Mouse (Mus musculus) neural tube, embryonic 10.5 days (tissue): ENCODE measurements around the gene Asb4.
"Not testable (repeated sequence)": the region's sequence is repeated elsewhere in the genome, so short reads cannot be mapped to it uniquely, and the experiment has no call there.

Source experiments
- DNase-seq: peaks from one replicate; pipeline ENCODE4 v3.0.0-alpha.2; 2017; ENCODE audit warnings: low spot score; ENCODE audit errors: extremely low spot score

The Asb4 gene

GRCm38 (mm10) chr6:5383336-5384177, at the start of gene Asb4:
Gene Asb4 (plus strand): TSS chr6:5383386.
- peak; percentile 75 for DNase-seq

DNA sequence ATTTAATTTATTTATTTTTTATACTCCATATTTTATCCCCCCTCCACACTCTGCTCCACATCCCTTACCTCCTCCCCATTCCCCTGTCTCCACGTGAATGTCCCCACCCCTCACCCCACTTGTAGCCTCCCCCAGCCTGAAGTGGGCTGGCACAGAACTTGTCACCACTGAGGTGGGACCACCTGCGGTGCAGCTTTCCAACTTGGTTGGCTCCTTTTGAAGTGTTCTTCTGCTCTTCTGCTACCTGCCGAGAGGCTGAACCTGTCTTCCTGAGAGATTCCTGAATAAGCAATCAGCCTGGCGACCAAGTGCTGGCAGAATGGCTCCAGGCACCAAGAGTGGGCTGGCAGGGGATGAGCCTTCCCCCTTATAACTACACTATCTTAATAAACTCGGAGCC, 49.2 kb upstream of the Asb4 start:
- no peak for DNase-seq

- DNase-seq = not testable (repeated sequence)
Observed at GRCm38 (mm10) chr6:5336016-5336415, 47.2 kb upstream of the Asb4 start.

GRCm38 (mm10) chr6:5338781-5339180, 44.4 kb upstream of the Asb4 start:
- not testable (repeated sequence) for DNase-seq

- DNase-seq = not testable (repeated sequence)
Observed at GRCm38 (mm10) chr6:5339283-5339682, 43.9 kb upstream of the Asb4 start.

DNA sequence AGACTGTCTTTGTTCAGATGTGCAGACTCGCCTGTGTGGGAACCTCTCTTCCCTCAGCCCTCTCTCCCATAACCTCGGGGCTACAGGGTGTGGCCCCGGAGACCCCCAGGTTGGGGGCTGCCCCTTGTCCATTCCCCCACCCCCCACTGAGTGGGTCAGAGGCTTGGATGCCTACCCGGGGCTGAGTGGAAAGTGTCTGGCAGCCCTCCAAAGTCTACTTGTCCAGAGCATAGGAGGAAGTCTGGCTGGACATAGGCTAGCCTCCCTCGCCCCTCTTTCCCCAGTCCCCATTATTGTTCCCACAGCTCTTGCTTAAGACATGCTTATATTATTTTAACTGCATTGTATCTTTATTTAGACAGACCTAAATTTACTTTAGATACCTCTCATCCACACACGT, 38.9 kb upstream of the Asb4 start:
- DNase-seq = no peak

- DNase-seq = no peak
Observed at GRCm38 (mm10) chr6:5357873-5358272, 25.3 kb upstream of the Asb4 start.

DNA sequence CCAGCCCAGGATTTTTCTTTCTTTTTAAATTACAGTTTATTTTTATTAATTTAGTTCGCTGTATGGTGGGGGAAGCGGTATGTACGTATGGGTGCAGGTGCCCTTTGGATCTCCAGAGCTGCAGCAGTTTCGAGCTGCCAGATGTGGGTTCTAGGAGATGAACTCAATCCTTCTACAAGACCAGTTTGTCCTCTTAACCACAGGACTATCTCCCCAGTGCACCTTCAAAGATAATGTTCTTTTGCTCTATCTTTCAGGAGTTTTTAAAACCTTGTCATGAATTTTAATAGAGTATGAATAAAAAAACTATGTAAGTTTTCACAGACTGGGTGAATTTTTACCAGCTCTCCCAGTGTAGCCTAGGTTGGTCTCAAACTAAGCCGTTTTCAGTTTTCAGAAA, 22.8 kb upstream of the Asb4 start:
- DNase-seq = no peak

DNA sequence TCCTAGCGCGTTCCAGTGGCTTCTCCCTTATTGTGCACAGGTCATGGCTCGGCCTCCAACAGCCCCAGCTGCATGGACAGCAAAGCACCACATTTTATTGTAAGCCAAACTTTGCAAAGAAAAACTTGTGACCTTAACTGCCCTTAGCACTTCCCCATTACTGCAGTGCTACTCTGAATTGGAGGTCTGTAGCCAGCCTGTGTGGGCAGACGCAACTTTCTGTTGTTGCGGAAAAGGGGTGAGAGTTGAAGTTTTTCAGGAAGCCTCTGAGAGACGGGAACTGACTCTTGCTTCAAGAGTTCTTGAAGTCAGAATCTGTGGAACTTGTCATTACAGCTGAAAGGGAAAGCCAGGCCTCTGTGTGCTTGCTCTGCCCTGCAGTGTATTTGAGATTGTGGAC, 21.2 kb upstream of the Asb4 start:
- DNase-seq = no peak

DNA sequence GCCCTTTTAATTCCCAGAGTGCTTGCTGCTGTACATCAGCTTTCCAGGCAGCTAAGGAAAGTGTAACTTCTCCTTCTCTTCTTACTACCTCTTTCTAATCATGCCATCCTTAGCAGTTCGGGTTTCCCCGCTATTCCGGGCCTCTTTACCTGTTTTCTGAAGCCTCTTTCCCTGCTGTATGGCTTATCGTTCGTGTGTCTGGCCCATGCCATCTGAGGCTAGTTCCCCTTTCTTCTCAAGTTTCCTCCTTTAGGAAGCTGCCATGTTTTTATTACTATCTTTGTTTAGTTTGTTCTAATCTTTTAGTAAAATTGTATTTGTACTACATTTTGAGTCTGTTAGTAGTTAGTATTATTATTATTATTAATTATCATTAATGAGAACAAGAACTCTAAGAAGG, 17.3 kb upstream of the Asb4 start:
- no peak for DNase-seq

GRCm38 (mm10) chr6:5376884-5377283, 6.3 kb upstream of the Asb4 start:
- DNase-seq = no peak

- no peak for DNase-seq
Observed at GRCm38 (mm10) chr6:5379048-5379447, 4.1 kb upstream of the Asb4 start.

DNA sequence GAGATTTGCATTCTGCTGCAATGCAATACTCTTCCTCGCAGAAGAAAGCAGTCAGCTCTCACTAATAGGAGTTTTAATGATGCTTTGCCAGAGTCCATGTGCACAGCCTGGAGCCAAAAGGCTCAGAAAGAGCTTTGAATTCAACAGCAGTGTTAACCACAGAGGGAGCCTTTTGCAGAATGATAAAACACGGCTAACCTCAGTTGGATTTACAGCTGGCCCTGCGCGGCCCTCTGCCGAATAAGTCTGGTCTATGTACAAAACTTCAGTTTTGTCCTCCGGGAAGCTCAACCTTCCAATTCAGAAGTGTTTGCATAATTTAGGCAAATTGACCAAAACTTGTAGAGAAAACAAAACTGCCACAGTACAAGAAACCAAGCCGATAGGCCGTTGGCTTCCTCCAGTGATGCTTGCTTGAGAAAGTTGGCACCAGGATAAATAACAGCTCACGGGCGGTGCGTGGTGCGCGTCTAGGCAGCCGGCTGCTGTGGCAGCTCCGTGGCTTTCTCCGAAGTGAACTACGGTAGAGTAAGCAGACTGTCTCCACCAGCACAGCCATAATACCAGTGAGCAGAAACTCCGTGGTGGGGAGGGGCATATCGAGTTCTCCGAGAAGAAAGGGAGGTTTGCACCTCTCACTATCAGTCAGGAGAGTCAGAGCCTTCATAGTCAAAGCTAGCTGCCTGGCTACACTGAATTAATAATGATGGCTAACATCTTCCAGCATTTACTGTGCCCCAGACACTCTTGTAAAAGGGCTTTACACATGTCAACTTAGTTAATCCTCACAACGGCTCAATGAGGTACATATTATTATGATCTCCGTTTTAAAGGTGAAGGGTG, 3.2 kb upstream of the Asb4 start:
- peak; percentile 51 for DNase-seq

- DNase-seq = peak; percentile 64
Observed at GRCm38 (mm10) chr6:5380624-5381252, 2.4 kb upstream of the Asb4 start.

DNA sequence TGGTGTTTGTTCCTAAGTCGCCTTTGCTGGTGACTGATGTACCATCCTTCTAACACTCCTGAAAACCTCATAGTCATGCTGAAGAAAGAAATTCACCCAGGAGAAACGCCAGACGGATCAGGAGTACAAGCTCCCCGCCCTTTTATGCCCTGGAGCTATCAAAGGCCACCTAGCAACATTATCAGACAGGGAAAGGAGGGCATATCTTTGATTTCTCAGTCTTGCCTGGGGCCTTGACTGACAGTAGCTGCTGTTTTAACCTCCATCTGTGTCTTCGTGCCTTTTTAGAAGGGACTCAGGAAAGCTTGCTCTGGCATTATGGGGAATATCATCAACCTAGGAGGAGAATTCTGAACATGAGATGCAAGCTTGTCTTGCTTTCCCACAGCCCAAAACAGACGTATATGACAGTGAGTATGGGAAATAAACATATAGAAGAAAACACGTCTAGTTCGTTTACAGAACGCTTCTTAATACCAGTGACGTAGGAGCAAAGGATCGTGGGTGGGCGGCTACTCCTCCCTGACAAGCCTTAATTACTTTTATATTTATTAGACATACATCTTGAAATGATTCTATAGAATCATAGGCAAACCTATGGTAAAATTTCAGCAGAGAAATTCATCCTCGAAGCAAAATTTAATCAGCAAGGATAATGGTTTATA, 1.1 kb upstream of the Asb4 start:
- DNase-seq = peak; percentile 27

GRCm38 (mm10) chr6:5382583-5383215, 487 bp upstream of the Asb4 start:
- DNase-seq = peak; percentile 86

GRCm38 (mm10) chr6:5384178-5384490, 948 bp downstream of the Asb4 start:
- DNase-seq = peak; percentile 76

DNA sequence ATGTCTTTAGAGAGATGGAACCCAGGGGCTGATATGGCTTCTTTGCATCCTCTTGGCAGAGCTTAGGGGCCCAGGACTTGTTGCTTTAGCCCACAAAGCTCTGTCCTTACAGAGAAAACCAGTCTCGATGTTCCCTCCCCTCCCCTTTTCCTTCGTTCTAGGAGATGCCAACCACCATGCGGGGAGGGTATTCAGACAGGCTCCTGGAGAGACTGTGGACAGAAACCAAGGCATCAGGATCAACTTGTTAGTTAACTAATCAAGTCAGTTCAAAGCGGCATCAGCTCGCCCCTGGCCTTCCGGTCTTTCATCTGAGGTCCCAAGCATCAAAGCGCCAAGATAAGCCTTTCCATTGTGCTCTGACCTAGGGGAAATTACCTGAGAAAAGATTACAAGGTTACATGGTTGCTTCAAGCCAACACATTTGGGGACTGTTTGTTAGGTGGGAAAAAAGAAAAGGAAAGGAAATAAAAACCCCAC, 2.0 kb downstream of the Asb4 start:
- no peak for DNase-seq

DNA sequence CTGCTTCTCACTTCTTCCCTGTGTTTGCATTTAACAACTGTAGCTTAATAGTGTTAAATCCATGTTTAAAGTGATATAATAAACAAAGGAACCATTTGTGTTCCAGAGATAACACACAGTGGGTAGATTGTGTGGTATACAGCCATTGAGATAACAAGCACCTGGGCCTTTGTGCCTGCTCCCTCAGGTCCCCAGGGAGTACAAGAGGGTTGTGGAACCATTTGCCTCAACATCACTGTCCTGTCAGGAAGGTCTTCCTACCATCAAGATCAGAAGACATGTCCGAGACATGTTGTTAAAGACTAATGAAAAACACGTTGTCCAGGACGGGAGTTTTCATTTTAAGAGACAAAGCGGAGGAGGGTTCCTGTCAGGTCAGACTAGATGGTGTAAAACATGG, 3.3 kb downstream of the Asb4 start:
- DNase-seq = no peak

DNA sequence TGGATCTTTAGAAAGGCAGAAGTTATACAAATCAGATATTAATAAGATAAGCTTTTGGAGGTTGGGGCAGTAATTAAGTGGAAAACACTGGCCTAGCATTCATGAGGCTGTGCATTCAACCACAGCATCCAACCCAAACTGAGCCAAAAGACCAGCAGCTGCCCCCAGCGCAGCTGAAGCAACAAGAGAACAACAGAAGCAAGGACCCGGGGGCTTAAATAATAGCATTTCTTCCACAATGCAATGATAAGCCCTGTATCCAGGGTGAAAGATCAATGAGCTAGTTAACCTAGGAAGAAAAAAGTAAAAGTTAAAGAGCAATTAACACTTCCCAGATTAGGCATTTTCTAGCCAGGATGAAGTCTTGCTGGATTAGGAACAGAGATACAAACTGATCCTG, 4.2 kb downstream of the Asb4 start:
- no peak for DNase-seq

DNA sequence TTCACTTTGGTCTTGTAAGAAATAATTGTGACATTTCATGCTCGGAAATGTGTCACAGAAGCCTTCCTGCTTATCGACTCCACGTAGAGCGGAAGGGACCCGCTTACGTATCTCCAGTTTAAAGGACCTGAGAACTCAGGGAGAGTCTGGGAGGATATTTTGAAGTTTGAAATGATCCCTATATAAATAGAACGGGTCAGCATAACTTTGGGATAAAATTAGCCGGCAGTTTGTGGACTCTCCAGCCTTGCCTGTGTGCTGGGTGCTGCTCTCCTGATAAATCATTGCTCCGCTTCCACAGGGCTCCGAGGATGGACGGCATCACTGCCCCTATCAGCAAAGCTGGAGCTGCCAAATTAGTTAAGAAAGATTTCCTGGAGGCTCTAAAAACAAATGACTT, 7.1 kb downstream of the Asb4 start:
- DNase-seq = peak; percentile 44
